Mouse (Mus musculus): Measurements from ENCODE around the gene Zbtb11. TPM values are rescaled to one million over a fixed set of nuclear protein-coding genes. Genes with fewer than 3 reads are reported as not detected.
A peak's percentile ranks its signal among the peaks of the same experiment; 100 is the strongest.

The Zbtb11 gene
- polyA plus RNA-seq, 1 experiment from 2014 or later: 25.1 TPM

- peak overlapping the region; percentile 54 for H3K4me3 ChIP-seq (replicated peaks; ENCODE audit: low read length)
- H3K4me1 ChIP-seq (replicated peaks; ENCODE audit: control insufficient read depth, insufficient read depth, low read length): peaks cover 7% of the 10 kb centered on the region
- 12% methylated on average over 1 of the region's 1 CpGs for WGBS
- H3K36me3 ChIP-seq (ENCODE audit: control insufficient read depth, insufficient read depth): peaks cover 18% of the 10 kb centered on the region
- peak overlapping the region; percentile 66 for H3K9ac ChIP-seq (replicated peaks; ENCODE audit: low read depth, low read length)
- ATAC-seq: no peak
- no peaks in the 10 kb centered on the region for H3K9me3 ChIP-seq (ENCODE audit: control insufficient read depth, low read length)
- no peak overlapping the region for H3K27ac ChIP-seq (ENCODE audit: low read length)
- H3K27me3 ChIP-seq (replicated peaks; ENCODE audit: control insufficient read depth, insufficient read depth, low read length): no peaks in the 10 kb centered on the region
- peak overlapping the region; percentile 91 for H3K4me2 ChIP-seq (ENCODE audit: low read length)
These were observed 6.5 kb upstream of the Zbtb11 start for GRCm38 (mm10) chr16:55967221-55967620.

GRCm38 (mm10) chr16:55969147-55969546 is 4.5 kb upstream of the Zbtb11 start:
- Histone ChIP-seq H3K36me3 (ENCODE audit: control insufficient read depth, insufficient read depth) (peaks cover 19% of the 10 kb centered on the region), H3K27me3 (replicated peaks; ENCODE audit: control insufficient read depth, insufficient read depth, low read length) (no peaks in the 10 kb centered on the region), H3K27ac (ENCODE audit: low read length) (no peak overlapping the region), H3K4me1 (replicated peaks; ENCODE audit: control insufficient read depth, insufficient read depth, low read length) (peaks cover 11% of the 10 kb centered on the region), H3K9ac (replicated peaks; ENCODE audit: low read depth, low read length) (no peak overlapping the region), H3K4me2 (ENCODE audit: low read length) (no peak overlapping the region), H3K4me3 (replicated peaks; ENCODE audit: low read length) (no peak overlapping the region), H3K9me3 (ENCODE audit: control insufficient read depth, low read length) (no peaks in the 10 kb centered on the region)
- ATAC-seq: no peak
- 78% methylated on average over 3 of the region's 3 CpGs for WGBS

- no peak overlapping the region for H3K27ac ChIP-seq (ENCODE audit: low read length)
- H3K27me3 ChIP-seq (replicated peaks; ENCODE audit: control insufficient read depth, insufficient read depth, low read length): no peaks in the 10 kb centered on the region
- no peaks in the 10 kb centered on the region for H3K9me3 ChIP-seq (ENCODE audit: control insufficient read depth, low read length)
- H3K9ac ChIP-seq (replicated peaks; ENCODE audit: low read depth, low read length): no peak overlapping the region
- no peak overlapping the region for H3K4me2 ChIP-seq (ENCODE audit: low read length)
- ATAC-seq: no peak
- no peak overlapping the region for H3K4me3 ChIP-seq (replicated peaks; ENCODE audit: low read length)
- WGBS: 93% methylated on average over 5 of the region's 5 CpGs
- H3K36me3 ChIP-seq (ENCODE audit: control insufficient read depth, insufficient read depth): peaks cover 19% of the 10 kb centered on the region
- peaks cover 17% of the 10 kb centered on the region for H3K4me1 ChIP-seq (replicated peaks; ENCODE audit: control insufficient read depth, insufficient read depth, low read length)
These were observed 3.3 kb upstream of the Zbtb11 start for GRCm38 (mm10) chr16:55970416-55970815.

GRCm38 (mm10) chr16:55971735-55972615 is 1.7 kb upstream of the Zbtb11 start:
- Histone ChIP-seq H3K4me3 (replicated peaks; ENCODE audit: low read length) (no peak overlapping the region), H3K36me3 (ENCODE audit: control insufficient read depth, insufficient read depth) (peaks cover 19% of the 10 kb centered on the region), H3K9ac (replicated peaks; ENCODE audit: low read depth, low read length) (no peak overlapping the region), H3K4me1 (replicated peaks; ENCODE audit: control insufficient read depth, insufficient read depth, low read length) (peaks cover 25% of the 10 kb centered on the region), H3K4me2 (ENCODE audit: low read length) (no peak overlapping the region), H3K9me3 (ENCODE audit: control insufficient read depth, low read length) (no peaks in the 10 kb centered on the region), H3K27ac (ENCODE audit: low read length) (no peak overlapping the region), H3K27me3 (replicated peaks; ENCODE audit: control insufficient read depth, insufficient read depth, low read length) (no peaks in the 10 kb centered on the region)
- ATAC-seq: no peak
- WGBS: 77% methylated on average over 6 of the region's 6 CpGs

- Histone ChIP-seq H3K4me3 (replicated peaks; ENCODE audit: low read length) (peak overlapping the region; percentile 43), H3K27ac (ENCODE audit: low read length) (peak overlapping the region; percentile 59), H3K4me2 (ENCODE audit: low read length) (peak overlapping the region; percentile 62), H3K27me3 (replicated peaks; ENCODE audit: control insufficient read depth, insufficient read depth, low read length) (no peaks in the 10 kb centered on the region), H3K9me3 (ENCODE audit: control insufficient read depth, low read length) (no peaks in the 10 kb centered on the region), H3K36me3 (ENCODE audit: control insufficient read depth, insufficient read depth) (peaks cover 19% of the 10 kb centered on the region), H3K4me1 (replicated peaks; ENCODE audit: control insufficient read depth, insufficient read depth, low read length) (peaks cover 20% of the 10 kb centered on the region), H3K9ac (replicated peaks; ENCODE audit: low read depth, low read length) (no peak overlapping the region; the same call in 1 of the 2 replicates)
- ATAC-seq: no peak
- WGBS: 63% methylated on average over 10 of the region's 10 CpGs
These were observed 969 bp upstream of the Zbtb11 start for GRCm38 (mm10) chr16:55972626-55973201.

GRCm38 (mm10) chr16:55974256-55974902 is 696 bp downstream of the Zbtb11 start:
- H3K4me3 ChIP-seq (replicated peaks; ENCODE audit: low read length): peak overlapping the region; percentile 75
- peaks cover 19% of the 10 kb centered on the region for H3K36me3 ChIP-seq (ENCODE audit: control insufficient read depth, insufficient read depth)
- WGBS: under 1% methylated on average over 53 of the region's 55 CpGs
- peak; percentile 78 for ATAC-seq
- H3K9ac ChIP-seq (replicated peaks; ENCODE audit: low read depth, low read length): peak overlapping the region; percentile 80
- H3K27ac ChIP-seq (ENCODE audit: low read length): peak overlapping the region; percentile 85
- H3K27me3 ChIP-seq (replicated peaks; ENCODE audit: control insufficient read depth, insufficient read depth, low read length): no peaks in the 10 kb centered on the region
- peak overlapping the region; percentile 93 for H3K4me2 ChIP-seq (ENCODE audit: low read length)
- peaks cover 20% of the 10 kb centered on the region for H3K4me1 ChIP-seq (replicated peaks; ENCODE audit: control insufficient read depth, insufficient read depth, low read length)
- no peaks in the 10 kb centered on the region for H3K9me3 ChIP-seq (ENCODE audit: control insufficient read depth, low read length)

- no peaks in the 10 kb centered on the region for H3K9me3 ChIP-seq (ENCODE audit: control insufficient read depth, low read length)
These were observed 1.2 kb downstream of the Zbtb11 start for GRCm38 (mm10) chr16:55974903-55975285.

GRCm38 (mm10) chr16:55986001-55986400 is 12.3 kb downstream of the Zbtb11 start:
- Histone ChIP-seq H3K27ac (ENCODE audit: low read length) (no peak overlapping the region), H3K9me3 (ENCODE audit: control insufficient read depth, low read length) (no peaks in the 10 kb centered on the region), H3K4me3 (replicated peaks; ENCODE audit: low read length) (no peak overlapping the region), H3K4me1 (replicated peaks; ENCODE audit: control insufficient read depth, insufficient read depth, low read length) (no peaks in the 10 kb centered on the region), H3K9ac (replicated peaks; ENCODE audit: low read depth, low read length) (no peak overlapping the region), H3K4me2 (ENCODE audit: low read length) (no peak overlapping the region), H3K27me3 (replicated peaks; ENCODE audit: control insufficient read depth, insufficient read depth, low read length) (no peaks in the 10 kb centered on the region), H3K36me3 (ENCODE audit: control insufficient read depth, insufficient read depth) (peaks cover 18% of the 10 kb centered on the region)
- no peak for ATAC-seq
- 97% methylated on average over 3 of the region's 3 CpGs for WGBS

More at GRCm38 (mm10) chr16:55974903-55975285, 1.2 kb downstream of the Zbtb11 start:
- peak overlapping the region; percentile 75 for H3K4me3 ChIP-seq (replicated peaks; ENCODE audit: low read length)
- H3K4me1 ChIP-seq (replicated peaks; ENCODE audit: control insufficient read depth, insufficient read depth, low read length): peaks cover 20% of the 10 kb centered on the region
- no peak for ATAC-seq
- H3K27me3 ChIP-seq (replicated peaks; ENCODE audit: control insufficient read depth, insufficient read depth, low read length): no peaks in the 10 kb centered on the region
- 5% methylated on average over 14 of the region's 14 CpGs for WGBS
- peak overlapping the region; percentile 85 for H3K27ac ChIP-seq (ENCODE audit: low read length)
- H3K9ac ChIP-seq (replicated peaks; ENCODE audit: low read depth, low read length): peak overlapping the region; percentile 80
- H3K4me2 ChIP-seq (ENCODE audit: low read length): peak overlapping the region; percentile 93
- peaks cover 15% of the 10 kb centered on the region for H3K36me3 ChIP-seq (ENCODE audit: control insufficient read depth, insufficient read depth)

GRCm38 (mm10) chr16:55990311-55990710 is 16.6 kb downstream of the Zbtb11 start:
- no peaks in the 10 kb centered on the region for H3K27me3 ChIP-seq (replicated peaks; ENCODE audit: control insufficient read depth, insufficient read depth, low read length)
- H3K4me3 ChIP-seq (replicated peaks; ENCODE audit: low read length): no peak overlapping the region
- no peak overlapping the region for H3K4me2 ChIP-seq (ENCODE audit: low read length)
- no peak for ATAC-seq
- 94% methylated on average over 4 of the region's 4 CpGs for WGBS
- H3K9me3 ChIP-seq (ENCODE audit: control insufficient read depth, low read length): no peaks in the 10 kb centered on the region
- H3K9ac ChIP-seq (replicated peaks; ENCODE audit: low read depth, low read length): no peak overlapping the region
- H3K4me1 ChIP-seq (replicated peaks; ENCODE audit: control insufficient read depth, insufficient read depth, low read length): no peaks in the 10 kb centered on the region
- H3K36me3 ChIP-seq (ENCODE audit: control insufficient read depth, insufficient read depth): peaks cover 21% of the 10 kb centered on the region
- no peak overlapping the region for H3K27ac ChIP-seq (ENCODE audit: low read length)

All from forebrain, embryonic 16.5 days (tissue).